Comparison of ENCODE assay signal across 8 mouse cellular contexts in the genomic region with DNA sequence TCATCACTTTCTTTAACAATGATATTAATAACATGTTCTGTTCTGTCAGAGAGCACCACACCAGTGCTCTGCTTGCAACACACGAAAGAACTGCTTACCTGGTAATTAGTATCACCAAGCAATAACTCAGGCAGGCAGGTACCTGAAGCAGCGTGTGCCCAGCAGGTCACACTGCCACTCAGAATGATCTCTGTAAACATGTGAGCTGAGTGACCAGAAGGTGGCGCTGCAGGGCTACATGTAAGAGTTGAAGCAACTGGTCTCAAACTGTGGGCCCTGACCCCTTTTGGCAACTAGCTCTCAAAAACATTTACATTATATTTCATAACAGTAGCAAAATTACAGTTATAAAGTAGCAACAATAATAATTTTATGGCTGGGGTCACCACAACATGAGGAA. TPM values are rescaled to one million over a fixed set of nuclear protein-coding genes. Genes with fewer than 3 reads are reported as not detected.
DNase-seq lines count a peak whose midpoint lies in the region; ATAC-seq and TF ChIP-seq lines count a peak whose summit lies in the region.

No protein-coding gene starts in this region.

- peak; percentile 88 for TF ChIP-seq CTCF in midbrain, postnatal 0 days (IDR thresholded peaks at IDR 0.05)

- no peak overlapping the region for H3K4me3 ChIP-seq in heart, embryonic 10.5 days
- H3K4me3 ChIP-seq in hindbrain, embryonic 12.5 days = no peak overlapping the region
- H3K4me3 ChIP-seq in midbrain, postnatal 0 days (ENCODE audit: low read depth, low read length) = no peak overlapping the region

- H3K9ac ChIP-seq in hindbrain, embryonic 12.5 days = no peak overlapping the region
- no peak overlapping the region for H3K9ac ChIP-seq in midbrain, postnatal 0 days (replicated peaks; ENCODE audit: low read length, poor library complexity, severe bottlenecking)

- WGBS in heart, embryonic 10.5 days = 12% methylated on average over 3 of the region's 3 CpGs
- WGBS in hindbrain, embryonic 12.5 days = 15% methylated on average over 3 of the region's 3 CpGs
- 9% methylated on average over 3 of the region's 3 CpGs for WGBS in midbrain, postnatal 0 days

- H3K27me3 ChIP-seq in heart, embryonic 10.5 days (ENCODE audit: insufficient read depth, poor library complexity, severe bottlenecking) = no peaks in the 10 kb centered on the region
- H3K27me3 ChIP-seq in hindbrain, embryonic 12.5 days = no peaks in the 10 kb centered on the region
- H3K27me3 ChIP-seq in midbrain, postnatal 0 days (ENCODE audit: insufficient read depth, low read length) = no peaks in the 10 kb centered on the region

- peak; percentile 69; the same call in 1 of the 2 replicates for ATAC-seq in erythroid progenitor cell, adult 5-6 weeks (replicated peaks; ENCODE audit: low FRiP score, poor library complexity, severe bottlenecking)
- ATAC-seq in hindbrain, embryonic 12.5 days (ENCODE audit: low FRiP score) = 0 out of 2 replicates have a peak, but pooled peaks have one; percentile 22
- peak; percentile 60; the same call in 1 of the 2 replicates for ATAC-seq in midbrain, postnatal 0 days (ENCODE audit: low FRiP score)

- no peak overlapping the region for H3K4me2 ChIP-seq in hindbrain, embryonic 12.5 days (replicated peaks)
- H3K4me2 ChIP-seq in midbrain, postnatal 0 days (ENCODE audit: low read depth, low read length, poor library complexity, severe bottlenecking) = no peak overlapping the region

- peak; percentile 48 for DNase-seq in heart, adult 8-10 months (ENCODE audit: low spot score)
- no peak for DNase-seq in heart, embryonic 10.5 days (ENCODE audit: low spot score)
- DNase-seq in brain, adult 2 months (ENCODE audit: low read depth, low spot score) = peak; percentile 83
- peak; percentile 73 to 75 for DNase-seq in left cerebral cortex, adult 18-20 months (ENCODE audit: low spot score in 2 of 2)
- peak; percentile 88 for DNase-seq in midbrain, postnatal 0 days (ENCODE audit: low spot score)
- DNase-seq in spleen, postnatal 4 days (ENCODE audit: low spot score in 2 of 2) = peak; percentile 73 to 91

- H3K4me1 ChIP-seq in heart, embryonic 10.5 days = no peaks in the 10 kb centered on the region
- no peaks in the 10 kb centered on the region for H3K4me1 ChIP-seq in hindbrain, embryonic 12.5 days
- no peaks in the 10 kb centered on the region for H3K4me1 ChIP-seq in midbrain, postnatal 0 days (ENCODE audit: insufficient read depth, low read length)

- H3K27ac ChIP-seq in heart, embryonic 10.5 days = no peak overlapping the region
- no peak overlapping the region for H3K27ac ChIP-seq in hindbrain, embryonic 12.5 days
- H3K27ac ChIP-seq in midbrain, postnatal 0 days (ENCODE audit: low read depth, low read length) = no peak overlapping the region

- H3K9me3 ChIP-seq in heart, embryonic 10.5 days = no peaks in the 10 kb centered on the region
- no peaks in the 10 kb centered on the region for H3K9me3 ChIP-seq in hindbrain, embryonic 12.5 days (replicated peaks)
- no peaks in the 10 kb centered on the region for H3K9me3 ChIP-seq in midbrain, postnatal 0 days (ENCODE audit: low read length)

- peaks cover 22% of the 10 kb centered on the region for H3K36me3 ChIP-seq in heart, embryonic 10.5 days
- H3K36me3 ChIP-seq in hindbrain, embryonic 12.5 days = peaks cover 25% of the 10 kb centered on the region
- H3K36me3 ChIP-seq in midbrain, postnatal 0 days (ENCODE audit: insufficient read depth, low read length) = peaks cover 15% of the 10 kb centered on the region

RNA-seq across cellular contexts. Expression of gene Hus1b, which starts 59.1 kb away (rescaled TPM):
- under 1 TPM in 3 of 4 experiments, not detected in 1; 0.28 to 0.55 (median 0.35) TPM for total RNA-seq in heart, adult 8-10 months (2022)
- 0.11 and 0.12 TPM in 2 replicates for polyA plus RNA-seq in heart, embryonic 10.5 days (2016; fragmentation: Nextera tagmentation; extraction: Ambion mirVana)
- 3.2 and 5.0 TPM in 2 replicates for total RNA-seq in erythroid progenitor cell, adult 5-6 weeks (2015; ENCODE audit: low replicate concordance)
- 2.8 TPM in 1 of 2 replicates, not detected in the other for total RNA-seq in erythroid progenitor cell, adult 5-6 weeks (2017; ENCODE audit: low replicate concordance)
- not detected in 2 replicates for polyA plus RNA-seq in hindbrain, embryonic 12.5 days (2016; fragmentation: Nextera tagmentation; extraction: Ambion mirVana)
- total RNA-seq in left cerebral cortex, adult 18-20 months (2021) = under 1 TPM; 0.47 to 0.72 TPM
- total RNA-seq in midbrain, postnatal 0 days (2014; rRNA removed) = 0.66 and 0.99 TPM in 2 replicates
- polyA plus RNA-seq in midbrain, postnatal 0 days (2015; fragmentation: Nextera tagmentation; extraction: Ambion mirVana) = not detected in 2 replicates
